Mouse (Mus musculus): ENCODE results near the gene Nckap1.
A peak's percentile ranks its signal among the peaks of the same experiment; 100 is the strongest.

Nckap1 gene

DNA sequence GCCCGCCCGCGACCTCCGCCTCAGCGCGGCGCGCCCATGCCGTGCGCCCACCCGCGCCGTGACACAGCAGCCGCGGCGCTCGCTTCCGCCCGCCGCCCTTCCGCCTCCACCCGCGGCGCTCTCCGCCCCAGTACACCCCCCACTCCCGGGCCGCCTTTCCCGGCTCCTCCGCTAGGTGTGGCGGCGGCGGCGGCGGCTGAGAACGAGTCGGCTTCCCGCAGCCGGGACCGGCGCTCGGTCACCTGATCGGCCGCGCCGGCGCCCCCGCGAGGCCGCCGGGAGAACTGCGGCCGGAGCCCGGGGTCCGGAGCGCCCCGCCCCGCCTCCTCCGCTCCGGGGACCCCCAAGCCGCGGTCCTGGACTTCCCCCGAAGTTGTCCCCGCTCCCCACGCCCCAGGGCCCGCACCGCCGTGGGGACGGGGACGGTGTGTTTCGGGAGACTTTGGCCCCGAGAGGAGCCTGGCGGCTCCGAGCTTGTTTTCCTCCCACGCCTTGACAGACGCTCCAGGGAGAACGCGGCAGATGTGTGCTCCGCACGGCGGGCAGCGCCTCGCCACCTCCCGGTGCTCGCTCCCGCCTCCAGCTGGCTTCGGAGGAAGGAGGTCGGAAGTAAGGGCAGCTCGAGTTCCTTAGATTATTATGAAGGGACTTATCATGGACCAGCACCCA lies at the start of gene Nckap1:
Gene Nckap1 (minus strand): TSS at position 338 of the 669 bp plus-strand sequence.
- peak; percentile 84 for DNase-seq (ENCODE audit: low read depth, low spot score)

GRCm38 (mm10) chr2:80624523-80624922 lies 43.3 kb upstream of the Nckap1 start:
- no peak for DNase-seq (ENCODE audit: low read depth, low spot score)

- no peak for DNase-seq (ENCODE audit: low read depth, low spot score)
Observed at GRCm38 (mm10) chr2:80621921-80622320, 40.7 kb upstream of the Nckap1 start.

GRCm38 (mm10) chr2:80618991-80619390 lies 37.8 kb upstream of the Nckap1 start:
- no peak for DNase-seq (ENCODE audit: low read depth, low spot score)

GRCm38 (mm10) chr2:80616854-80617737 lies 35.9 kb upstream of the Nckap1 start, which contains the start of the genes Dusp19 and Nup35:
Gene Dusp19 (plus strand): TSS chr2:80617045.
Gene Nup35 (plus strand): TSS chr2:80617236.
- peak; percentile 91 for DNase-seq (ENCODE audit: low read depth, low spot score)

DNA sequence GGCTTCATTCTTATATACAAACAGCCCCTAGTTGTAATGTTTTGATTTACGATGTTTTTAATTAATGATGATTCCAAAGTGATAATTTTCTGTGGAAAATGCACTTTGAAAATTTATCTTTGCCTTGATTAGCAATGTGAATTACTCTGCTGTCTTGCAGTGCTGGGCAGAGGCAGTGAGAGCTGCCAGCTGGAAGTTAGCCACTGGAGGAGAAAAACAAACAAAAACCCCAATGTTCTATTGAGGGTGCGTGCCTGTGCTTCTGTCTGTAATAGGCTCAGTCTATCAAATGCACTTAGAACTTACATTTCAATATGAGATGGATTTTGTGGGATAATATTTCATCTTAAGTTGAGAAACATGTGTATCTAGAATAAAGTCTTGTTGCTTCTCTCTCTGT lies 31.6 kb upstream of the Nckap1 start:
- no peak for DNase-seq (ENCODE audit: low read depth, low spot score)

GRCm38 (mm10) chr2:80612286-80612685 lies 31.1 kb upstream of the Nckap1 start:
- DNase-seq (ENCODE audit: low read depth, low spot score): no peak

GRCm38 (mm10) chr2:80603771-80604426 lies 22.7 kb upstream of the Nckap1 start:
- DNase-seq (ENCODE audit: low read depth, low spot score): no peak

GRCm38 (mm10) chr2:80602756-80603155 lies 21.6 kb upstream of the Nckap1 start:
- DNase-seq (ENCODE audit: low read depth, low spot score): no peak

GRCm38 (mm10) chr2:80600611-80601010 lies 19.4 kb upstream of the Nckap1 start:
- no peak for DNase-seq (ENCODE audit: low read depth, low spot score)

DNA sequence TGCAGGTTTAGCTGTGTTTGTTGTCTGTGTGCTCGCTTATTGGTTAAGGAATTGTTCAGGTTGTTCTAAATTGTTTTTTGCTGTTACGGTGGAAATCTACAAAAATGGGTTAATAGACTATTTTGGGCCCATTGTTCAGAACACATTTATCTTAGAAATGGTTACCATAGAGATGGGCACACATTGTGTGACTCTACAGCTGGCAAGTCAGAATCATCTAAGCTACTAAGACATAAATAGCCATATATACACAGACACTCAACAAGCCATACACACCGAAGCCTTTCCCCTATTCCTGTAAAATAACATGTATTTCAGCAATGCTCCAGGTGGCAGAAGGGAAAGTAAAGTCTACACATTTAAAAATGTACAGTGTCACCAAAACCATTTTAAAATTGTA lies 18.7 kb upstream of the Nckap1 start:
- no peak for DNase-seq (ENCODE audit: low read depth, low spot score)

- no peak for DNase-seq (ENCODE audit: low read depth, low spot score)
Observed at GRCm38 (mm10) chr2:80596960-80597359, 15.8 kb upstream of the Nckap1 start.

DNA sequence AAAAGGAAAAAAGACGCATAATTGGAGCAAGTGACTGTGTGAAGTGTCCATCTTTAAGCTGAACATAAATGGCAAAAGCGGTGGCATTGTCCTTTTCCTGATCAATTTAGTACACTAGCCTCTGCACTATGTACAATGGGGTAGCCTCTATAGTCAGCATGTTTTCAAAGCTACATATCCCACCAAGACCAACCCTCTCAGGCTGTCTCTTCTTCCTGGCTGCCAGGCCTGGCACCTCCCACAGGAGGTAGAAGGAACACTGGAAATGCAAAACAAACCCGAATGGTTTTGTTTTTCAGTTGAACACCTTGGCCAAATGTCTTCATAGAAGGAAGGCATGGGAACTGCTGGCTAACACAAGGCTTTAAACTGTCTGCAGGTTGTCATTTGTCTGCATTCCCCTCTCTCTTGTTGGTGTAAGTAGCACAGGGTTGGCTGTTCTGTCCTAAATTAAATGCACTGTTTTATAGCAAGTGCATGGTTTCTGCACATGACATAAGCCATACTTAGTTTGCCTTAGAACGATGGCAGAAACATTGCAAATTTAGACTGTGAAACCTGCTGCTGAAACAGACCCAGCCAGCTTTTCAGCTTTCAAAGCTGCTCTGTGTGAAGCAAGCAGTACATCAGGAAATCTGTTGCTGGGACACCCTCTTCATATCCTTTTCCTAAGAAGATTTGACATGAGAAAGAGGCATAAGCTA lies 13.2 kb upstream of the Nckap1 start:
- no peak for DNase-seq (ENCODE audit: low read depth, low spot score)

DNA sequence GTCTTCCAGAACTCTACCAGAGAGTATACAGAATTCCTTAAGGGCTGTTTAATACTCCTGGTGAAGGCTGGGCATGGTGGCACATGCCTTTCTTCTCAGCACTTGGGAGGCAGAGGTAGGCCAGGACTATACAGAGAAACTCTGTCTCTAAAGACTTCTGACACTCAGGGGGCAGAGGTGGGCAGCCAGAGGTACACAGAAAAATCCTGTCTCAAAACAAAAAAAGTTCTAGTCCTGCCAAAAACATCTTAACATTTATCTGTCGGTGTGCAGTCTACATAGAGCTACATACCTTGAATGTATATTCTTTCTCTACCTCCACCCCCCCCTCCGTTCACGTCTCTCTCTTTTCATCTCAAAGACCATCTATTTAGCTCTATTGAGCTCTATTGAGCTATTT lies 1.2 kb upstream of the Nckap1 start:
- DNase-seq (ENCODE audit: low read depth, low spot score): no peak

GRCm38 (mm10) chr2:80580311-80580961 lies 744 bp downstream of the Nckap1 start:
- DNase-seq (ENCODE audit: low read depth, low spot score): peak; percentile 36

DNA sequence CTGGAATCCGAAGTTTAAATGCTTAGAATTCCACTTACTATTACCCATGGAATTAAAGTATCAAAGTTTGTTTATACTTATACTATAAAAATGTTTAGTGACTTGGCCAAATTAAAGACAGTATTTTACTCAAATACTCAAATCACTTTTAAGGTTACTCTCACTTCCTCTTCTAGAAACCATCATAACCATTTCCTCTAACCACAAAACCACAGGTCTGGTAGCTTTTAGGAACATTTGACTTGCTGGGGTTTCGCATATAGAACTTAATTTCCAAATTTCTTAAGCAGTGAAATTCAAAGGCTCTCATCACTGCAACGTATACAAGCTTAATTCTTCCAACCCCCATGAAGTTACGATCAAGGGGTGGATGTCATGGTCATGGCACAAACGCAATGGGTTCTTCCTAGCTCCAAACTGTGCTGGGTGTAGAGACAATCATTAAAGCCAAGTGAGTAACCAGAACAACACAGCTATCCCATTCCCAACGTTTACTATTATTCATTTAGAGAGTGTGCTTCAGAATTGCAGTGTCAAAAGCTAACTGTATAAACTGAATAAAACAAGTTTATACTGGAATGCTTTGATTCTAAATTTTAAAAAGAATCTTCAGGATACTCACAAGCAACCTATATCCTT lies 1.8 kb downstream of the Nckap1 start:
- no peak for DNase-seq (ENCODE audit: low read depth, low spot score)

- no peak for DNase-seq (ENCODE audit: low read depth, low spot score)
Observed at GRCm38 (mm10) chr2:80577286-80577685, 3.9 kb downstream of the Nckap1 start.

GRCm38 (mm10) chr2:80570656-80571055 lies 10.5 kb downstream of the Nckap1 start:
- DNase-seq (ENCODE audit: low read depth, low spot score): no peak

DNA sequence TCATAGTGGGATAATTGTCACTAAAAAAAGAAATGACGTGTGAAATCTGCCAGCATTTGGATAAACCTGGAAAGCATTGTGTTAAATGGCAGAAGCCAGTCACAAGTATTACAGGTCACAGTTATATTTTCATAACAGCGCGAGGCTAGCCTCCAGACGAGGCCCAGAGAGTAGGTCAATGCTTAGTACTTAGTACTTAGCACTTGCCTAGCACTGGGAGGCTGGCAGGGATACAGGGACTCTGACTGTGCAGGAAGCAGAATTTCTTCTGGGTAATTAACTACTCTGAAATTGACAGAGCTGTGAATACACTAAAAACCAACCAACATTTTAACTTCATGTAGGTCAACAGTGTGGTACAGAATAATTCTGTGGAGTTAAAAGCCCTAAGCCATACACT lies 13.8 kb downstream of the Nckap1 start:
- DNase-seq (ENCODE audit: low read depth, low spot score): no peak

DNA sequence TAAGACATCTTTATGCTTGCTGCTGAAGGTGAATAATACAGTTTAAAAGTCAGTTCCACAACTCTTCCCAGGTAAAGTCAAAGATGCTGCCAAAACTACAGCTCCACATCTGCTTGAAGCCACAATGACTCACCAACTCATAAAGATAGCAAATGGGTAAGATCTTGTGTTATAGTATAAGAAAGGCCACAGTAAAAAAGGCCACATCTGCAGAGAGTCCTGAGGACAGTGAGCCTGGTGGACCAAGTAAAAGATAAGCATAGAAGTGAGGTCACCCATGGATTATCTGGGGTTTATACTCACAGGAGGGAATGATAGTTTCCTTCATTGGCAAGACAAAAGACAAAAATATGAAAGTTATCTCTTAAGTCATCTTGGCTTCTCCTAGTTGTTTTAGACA lies 18.9 kb downstream of the Nckap1 start:
- DNase-seq (ENCODE audit: low read depth, low spot score): no peak

DNA sequence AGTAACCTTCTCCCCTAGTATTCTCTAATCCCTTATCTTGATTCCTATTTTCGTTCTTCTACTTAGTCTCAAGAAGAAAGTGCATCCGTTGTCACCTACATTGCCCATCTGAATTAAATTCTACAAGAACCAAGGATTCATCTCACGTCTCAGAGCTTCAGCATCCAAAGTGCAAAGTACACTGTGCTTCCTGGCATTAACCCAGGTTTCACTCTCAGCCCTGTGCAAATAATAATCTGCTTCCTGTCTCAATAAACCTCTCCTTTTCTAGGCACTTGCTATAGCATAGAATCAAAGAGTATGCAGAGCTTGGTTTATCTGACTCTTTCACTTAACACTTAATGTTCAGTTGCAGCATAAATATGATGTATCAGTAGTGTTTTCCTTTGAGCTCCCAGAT lies 19.7 kb downstream of the Nckap1 start:
- no peak for DNase-seq (ENCODE audit: low read depth, low spot score)
